Mouse (Mus musculus): ENCODE data around the gene Krt12.

GRCm38 (mm10) chr11:99406186-99406585, 15.9 kb downstream of the Krt12 start:
- no peak for TF ChIP-seq CTCF (IDR thresholded peaks at IDR 0.05; ENCODE audit: low read depth, low read length)
- TF ChIP-seq GATA1 (IDR thresholded peaks at IDR 0.05; ENCODE audit: borderline replicate concordance, low read length): no peak
- no peak for TF ChIP-seq TAL1 (conservative IDR thresholded peaks at IDR 0.05; ENCODE audit: low read depth, low read length)
- no peak for TF ChIP-seq POLR2AphosphoS5 (IDR thresholded peaks at IDR 0.05; ENCODE audit: insufficient replicate concordance, low read depth, low read length)
- TF ChIP-seq GATA2 (IDR thresholded peaks at IDR 0.05; ENCODE audit: borderline replicate concordance, low read depth, low read length): no peak
